Mouse (Mus musculus) heart, adult 9 months (tissue): Measurements from ENCODE around the gene Mrgprb3.

Source experiments
- DNase-seq, 2 experiments: peaks; one replicate each; pipeline ENCODE4 v3.0.0; 2022; ENCODE audit warnings: low spot score in 2 of 2

The Mrgprb3 gene

DNA sequence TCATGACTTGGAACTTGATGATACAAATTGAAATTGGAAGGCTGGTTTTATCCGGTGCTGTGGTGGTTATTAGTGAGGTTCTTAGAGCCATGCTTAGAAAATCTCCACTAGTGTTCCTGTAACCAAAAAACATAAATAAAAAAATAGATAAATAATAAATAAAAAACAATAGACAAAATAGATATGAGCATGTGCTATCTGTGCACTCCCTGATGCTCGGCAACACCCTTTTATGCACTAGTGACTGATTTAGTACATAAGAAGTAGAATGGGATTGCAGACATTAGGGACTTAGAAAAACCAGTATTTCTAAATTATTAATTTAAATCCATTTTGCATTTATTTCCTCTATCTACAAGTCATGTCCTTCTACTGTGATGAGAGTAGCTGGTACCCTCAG lies at the start of gene Mrgprb3:
Gene Mrgprb3 (minus strand): TSS at position 101 of the 400 bp plus-strand sequence.
- DNase-seq, result no peak
